Mouse (Mus musculus): ENCODE measurements around the gene Aar2. TPM values are rescaled to one million over a fixed set of nuclear protein-coding genes. Genes with fewer than 3 reads are reported as not detected.

Aar2 gene
- polyA plus RNA-seq (2012): 16.3 and 30.2 TPM in 2 replicates

GRCm38 (mm10) chr2:156547123-156547891 lies at the start of gene Aar2:
Gene Aar2 (plus strand): TSS chr2:156547584.
- TF ChIP-seq GATA1 (IDR thresholded peaks at IDR 0.05; ENCODE audit: low read length): no peak

DNA sequence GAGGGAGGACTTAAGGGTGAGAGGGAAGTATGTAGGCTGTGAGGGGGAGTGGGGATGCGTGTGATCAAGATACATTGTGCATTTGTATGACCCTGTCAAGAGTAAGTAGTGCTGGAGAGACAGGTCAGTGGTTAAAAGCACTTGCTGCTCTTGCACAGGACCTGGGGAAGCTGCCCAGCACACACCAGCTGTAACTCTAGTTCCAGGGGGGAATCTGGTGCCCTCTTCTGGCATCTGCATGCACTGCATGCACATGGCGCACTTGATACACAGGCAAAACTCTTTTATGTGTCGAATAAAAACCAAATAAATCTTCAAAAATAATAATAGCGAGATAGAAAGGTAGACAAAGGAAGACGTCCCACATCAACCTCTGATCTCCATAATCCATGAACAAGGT lies 49.5 kb upstream of the Aar2 start:
- no peak for TF ChIP-seq GATA1 (IDR thresholded peaks at IDR 0.05; ENCODE audit: low read length)

DNA sequence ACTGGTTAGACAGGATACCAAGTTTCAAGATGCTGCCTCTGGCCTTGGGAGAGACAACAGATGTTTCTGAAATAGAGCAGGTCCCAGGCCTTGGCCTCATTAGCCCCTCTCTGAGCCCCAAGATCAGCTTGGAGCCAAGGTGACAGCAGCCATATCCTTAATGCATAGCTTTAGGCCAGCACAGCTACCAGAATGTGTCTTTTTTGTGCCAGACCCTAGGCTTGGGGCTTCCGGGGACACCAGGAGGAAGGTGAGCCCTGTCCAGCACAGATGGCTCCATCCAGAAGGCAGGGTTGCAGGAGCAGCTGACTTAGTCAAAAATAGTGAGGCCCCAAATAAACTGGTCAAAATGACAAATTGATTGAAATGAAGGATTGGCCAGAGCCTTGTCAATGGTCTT lies 46.4 kb upstream of the Aar2 start:
- no peak for TF ChIP-seq GATA1 (IDR thresholded peaks at IDR 0.05; ENCODE audit: low read length)

GRCm38 (mm10) chr2:156505533-156505932 lies 41.9 kb upstream of the Aar2 start:
- TF ChIP-seq GATA1 (IDR thresholded peaks at IDR 0.05; ENCODE audit: low read length): no peak

DNA sequence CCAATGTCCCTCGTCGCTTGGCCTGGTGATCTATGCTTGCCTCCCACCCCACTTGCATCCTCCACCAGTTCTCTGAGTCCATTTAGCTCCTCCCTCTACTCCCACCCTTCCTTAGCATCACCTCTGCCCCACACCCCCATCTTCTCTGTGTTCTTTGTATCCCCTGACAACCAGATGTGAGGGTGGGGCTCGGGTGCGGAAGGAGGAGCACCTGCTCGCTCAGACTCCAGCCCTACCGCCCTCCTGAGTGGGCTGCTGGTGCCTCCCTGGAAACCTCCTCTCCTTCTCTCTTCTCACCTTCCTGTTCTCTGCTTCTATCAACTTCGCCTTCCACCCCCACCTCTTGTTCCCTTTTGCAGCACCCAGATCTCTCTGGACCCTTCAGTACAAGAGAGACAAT lies 35.4 kb upstream of the Aar2 start:
- TF ChIP-seq GATA1 (IDR thresholded peaks at IDR 0.05; ENCODE audit: low read length): no peak

DNA sequence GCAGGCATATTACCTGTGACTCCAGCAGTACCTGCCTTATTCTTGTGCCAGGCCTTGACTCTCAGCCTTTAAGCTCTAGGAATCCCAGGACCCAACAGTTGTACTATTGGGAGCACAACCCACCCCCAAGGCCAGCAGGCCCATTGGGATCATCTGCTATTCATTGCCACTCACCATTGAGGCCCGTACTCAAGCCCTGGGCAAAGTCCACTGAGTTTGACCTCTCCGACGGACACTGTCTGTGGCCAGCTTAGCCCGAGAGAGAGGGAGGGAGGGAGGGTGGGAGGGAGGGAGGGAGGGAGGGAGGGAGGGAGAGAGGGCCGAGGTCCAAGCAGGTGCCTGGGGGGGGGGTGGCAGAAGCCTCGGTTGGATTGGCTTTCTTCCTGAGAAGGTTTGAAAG lies 34.8 kb upstream of the Aar2 start:
- no peak for TF ChIP-seq GATA1 (IDR thresholded peaks at IDR 0.05; ENCODE audit: low read length)

GRCm38 (mm10) chr2:156515102-156515501 lies 32.3 kb upstream of the Aar2 start:
- no peak for TF ChIP-seq GATA1 (IDR thresholded peaks at IDR 0.05; ENCODE audit: low read length)

DNA sequence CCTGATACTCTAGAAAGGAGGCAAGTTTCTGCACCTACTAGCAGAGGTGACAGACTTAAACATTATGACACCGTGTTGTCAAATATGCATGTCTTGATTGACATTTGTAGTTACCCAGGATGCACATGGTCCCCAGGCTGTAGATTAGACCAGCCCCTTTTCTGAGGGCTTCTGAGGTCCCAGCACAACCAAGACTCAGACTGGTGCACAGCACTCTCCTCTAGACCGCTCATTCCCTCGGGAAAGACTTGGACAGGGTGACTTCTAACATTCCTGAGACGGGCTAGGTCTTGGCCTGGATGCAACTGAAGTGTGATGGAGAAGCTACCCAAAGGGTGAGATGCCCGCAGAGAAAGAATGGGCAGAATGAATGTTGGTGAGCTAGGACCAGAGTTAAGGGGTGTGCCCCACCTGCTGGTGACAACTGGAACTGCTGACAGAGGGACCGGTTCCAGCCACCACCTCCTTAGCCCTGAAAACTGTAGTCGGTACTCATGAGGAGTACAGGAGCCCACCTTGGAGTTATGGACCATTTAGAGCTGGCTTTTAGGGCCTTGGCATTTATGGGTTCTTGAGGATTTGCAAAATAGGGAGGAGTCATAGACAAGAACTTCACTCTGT lies 31.7 kb upstream of the Aar2 start:
- TF ChIP-seq GATA1 (IDR thresholded peaks at IDR 0.05; ENCODE audit: low read length): no peak

DNA sequence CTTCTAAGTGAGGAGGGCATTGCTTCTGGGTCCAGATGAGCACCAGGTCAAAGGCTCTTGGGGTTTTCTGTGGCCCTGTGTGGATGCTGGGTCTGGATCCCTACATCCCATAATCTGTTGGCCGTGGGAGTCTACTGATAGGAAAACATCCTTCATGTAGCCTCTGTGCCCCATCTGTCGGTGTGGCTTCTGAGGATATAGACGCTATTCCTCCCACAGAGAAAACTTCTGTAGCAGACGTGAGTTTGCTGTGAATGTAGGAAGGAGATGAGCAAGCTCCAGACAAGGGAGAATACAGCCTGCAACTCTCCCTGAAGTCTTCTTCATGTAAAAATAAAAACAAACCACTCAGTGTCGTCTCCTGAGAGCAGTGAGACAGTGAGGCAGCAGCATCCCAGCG lies 29.1 kb upstream of the Aar2 start:
- no peak for TF ChIP-seq GATA1 (IDR thresholded peaks at IDR 0.05; ENCODE audit: low read length)

DNA sequence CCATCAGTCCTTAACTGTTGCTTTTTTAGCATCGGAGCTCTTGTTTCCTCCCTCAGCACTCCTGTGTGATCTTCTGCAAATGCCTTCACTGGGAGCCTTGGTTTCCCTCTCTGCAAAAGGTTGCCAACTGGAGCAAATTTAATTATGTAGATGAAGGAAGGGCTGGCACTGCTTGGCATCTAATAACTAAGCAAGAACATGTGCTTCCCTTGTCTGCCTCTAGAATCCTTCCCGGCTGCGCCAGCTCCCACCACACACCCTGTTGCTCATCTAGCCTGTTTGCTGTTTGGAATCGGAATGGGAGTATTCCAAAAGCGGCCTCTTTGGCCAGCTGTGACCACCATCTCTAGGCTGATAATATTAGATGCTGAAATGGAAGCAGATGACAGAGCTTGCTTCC lies 27.8 kb upstream of the Aar2 start:
- TF ChIP-seq GATA1 (IDR thresholded peaks at IDR 0.05; ENCODE audit: low read length): no peak

- no peak for TF ChIP-seq GATA1 (IDR thresholded peaks at IDR 0.05; ENCODE audit: low read length)
These were observed 24.4 kb upstream of the Aar2 start for GRCm38 (mm10) chr2:156522994-156523393.

DNA sequence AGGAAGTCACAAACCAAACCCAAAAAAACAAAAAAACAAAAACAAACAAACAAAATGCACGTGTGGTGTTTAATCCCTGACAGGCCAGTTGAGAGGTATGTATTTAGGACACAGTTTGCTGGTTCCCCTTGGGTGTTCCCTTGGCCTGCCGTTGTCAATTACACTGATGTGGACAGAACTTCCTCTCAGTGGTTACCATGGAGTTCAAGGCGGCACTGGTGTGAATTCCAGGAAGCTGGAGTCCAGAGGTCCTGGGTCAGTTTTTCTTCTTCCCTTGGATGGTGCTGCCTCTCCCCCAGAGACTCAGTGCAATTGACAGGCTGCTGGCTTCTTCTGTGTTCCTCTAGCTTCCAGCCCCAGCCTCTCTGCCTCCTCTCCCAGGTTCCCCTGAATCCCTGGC lies 23.3 kb upstream of the Aar2 start:
- no peak for TF ChIP-seq GATA1 (IDR thresholded peaks at IDR 0.05; ENCODE audit: low read length)

- TF ChIP-seq GATA1 (IDR thresholded peaks at IDR 0.05; ENCODE audit: low read length): no peak
These were observed 17.7 kb upstream of the Aar2 start for GRCm38 (mm10) chr2:156529726-156530125.

- no peak for TF ChIP-seq GATA1 (IDR thresholded peaks at IDR 0.05; ENCODE audit: low read length)
These were observed 14.2 kb upstream of the Aar2 start for GRCm38 (mm10) chr2:156533160-156533559.

DNA sequence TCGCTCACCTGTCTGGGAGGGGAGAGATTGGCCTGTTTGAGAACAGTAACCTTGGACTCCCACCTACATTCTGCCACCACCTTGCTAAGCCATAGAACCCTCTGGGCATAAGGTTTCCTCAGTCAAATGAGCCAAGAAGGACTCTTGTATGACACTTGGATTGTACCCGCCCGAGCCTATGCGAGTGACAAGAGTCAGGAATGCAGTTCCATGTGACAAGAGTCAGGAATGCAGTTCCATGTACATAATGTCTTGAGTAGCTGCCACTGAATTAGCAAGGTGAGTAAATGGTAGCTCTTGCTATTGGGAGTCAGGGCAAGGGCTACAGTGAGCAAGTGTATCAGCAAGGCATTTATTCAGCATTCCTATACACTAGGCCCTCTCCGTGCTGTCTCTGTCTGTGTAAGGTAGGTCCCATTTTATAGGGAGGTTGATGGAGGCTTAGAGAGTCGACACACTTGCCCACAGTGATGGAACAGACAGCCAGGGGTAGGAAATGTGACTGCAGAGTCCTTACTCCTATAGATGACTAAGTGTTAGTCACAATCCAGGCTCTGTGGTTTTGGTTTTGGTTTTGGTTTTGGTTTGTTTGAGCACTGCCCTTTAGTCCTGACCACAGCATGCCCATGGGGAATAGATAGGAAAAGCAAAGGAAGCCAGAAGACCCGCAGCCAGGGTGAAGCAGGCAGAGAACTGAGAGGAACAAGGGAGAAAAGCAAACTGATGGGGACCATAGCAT lies 8.4 kb upstream of the Aar2 start:
- no peak for TF ChIP-seq GATA1 (IDR thresholded peaks at IDR 0.05; ENCODE audit: low read length)

- no peak for TF ChIP-seq GATA1 (IDR thresholded peaks at IDR 0.05; ENCODE audit: low read length)
These were observed 6.4 kb upstream of the Aar2 start for GRCm38 (mm10) chr2:156540991-156541390.
